Mouse (Mus musculus) CD4-positive, CD25-positive, alpha-beta regulatory T cell, adult 4 months (primary cell): ENCODE measurements around the gene Wnt5b. TPM values are rescaled to one million over a fixed set of nuclear protein-coding genes. Genes with fewer than 3 reads are reported as not detected.

Source experiments
- polyA plus RNA-seq, 2 experiments: library from polyadenylated mRNA; unstranded; fragments of 100-300 nt; shearing (Covaris generic); gene quantifications; one replicate each; pipeline ENCODE4 v1.2.1; 2017

Wnt5b gene
- polyA plus RNA-seq, 2 experiments from 2014 or later = 0.20 TPM; not detected in 1

Other genes starting within 250 kb of the Wnt5b start
- under 1 TPM in 1 of 2 experiments, not detected in 1; 0.66 TPM for gene Lrtm2, start 213.6 kb downstream of the Wnt5b start, polyA plus RNA-seq
- 10 to 100 TPM in 1 of 2 experiments, 1 to 10 TPM in 1; 7.7 to 10.3 TPM for gene Adipor2, start 126.6 kb downstream of the Wnt5b start, polyA plus RNA-seq
- gene Fbxl14, start 64.7 kb downstream of the Wnt5b start, polyA plus RNA-seq = 10 to 100 TPM; 10.7 to 11.3 TPM